Mouse (Mus musculus) forebrain, embryonic 15.5 days (tissue): ENCODE measurements around the gene Crcp. TPM values are rescaled to one million over a fixed set of nuclear protein-coding genes. Genes with fewer than 3 reads are reported as not detected.
"Not testable (repeated sequence)": the region's sequence is repeated elsewhere in the genome, so short reads cannot be mapped to it uniquely, and the experiment has no call there.

Source experiments
- ATAC-seq: fragments of 200-750 bp; cut with Nextera tagmentation; replicated peaks from 2 replicates; pipeline ENCODE4 v1.8.0; 2017; ENCODE audit warnings: mild to moderate bottlenecking, moderate TSS enrichment, moderate library complexity
- H3K27ac ChIP-seq: fragments of 300-500 bp; sonication (generic); replicated peaks from 2 replicates; pipeline ENCODE4 v1.5.1; 2015; ENCODE audit warnings: mild to moderate bottlenecking, inconsistent platforms
- H3K27me3 ChIP-seq: fragments of 300-500 bp; sonication (generic); 2 replicates; pipeline ENCODE4 v1.6.1; 2015; ENCODE audit warnings: inconsistent platforms
- H3K36me3 ChIP-seq: fragments of 300-500 bp; sonication (generic); 2 replicates; pipeline ENCODE4 v1.6.1; 2015; ENCODE audit warnings: mild to moderate bottlenecking, inconsistent platforms
- H3K4me1 ChIP-seq: fragments of 300-500 bp; sonication (generic); 2 replicates; pipeline ENCODE4 v1.6.1; 2015; ENCODE audit warnings: inconsistent platforms
- H3K4me2 ChIP-seq: fragments of 300-500 bp; sonication (generic); replicated peaks from 2 replicates; pipeline ENCODE4 v1.6.1; 2015; ENCODE audit warnings: mild to moderate bottlenecking, inconsistent platforms
- H3K4me3 ChIP-seq: fragments of 300-500 bp; sonication (generic); 2 replicates; pipeline ENCODE4 v1.5.1; 2015; ENCODE audit warnings: mild to moderate bottlenecking, inconsistent platforms
- H3K9ac ChIP-seq: fragments of 300-500 bp; sonication (generic); replicated peaks from 2 replicates; pipeline ENCODE4 v1.6.1; 2015; ENCODE audit warnings: mild to moderate bottlenecking, inconsistent platforms
- H3K9me3 ChIP-seq: fragments of 300-500 bp; sonication (generic); 2 replicates; pipeline ENCODE4 v1.6.1; 2016; ENCODE audit warnings: inconsistent platforms
- WGBS: fragments of 180-500 bp; shearing (Covaris S2); methylation state at CpG from one replicate; pipeline ENCODE4 v1.1.7; 2015; ENCODE audit warnings: mixed read lengths; 5-methylcytosine and 5-hydroxymethylcytosine counted together
- polyA plus RNA-seq: library from polyadenylated mRNA; unstranded; fragments of >200 nt; fragmentation: Nextera tagmentation; extraction: Ambion mirVana; gene quantifications from 2 replicates; pipeline ENCODE4 v1.2.1, GENCODE M21; 2015

Gene Crcp
- polyA plus RNA-seq, 1 experiment from 2014 or later = 72.9 TPM

DNA sequence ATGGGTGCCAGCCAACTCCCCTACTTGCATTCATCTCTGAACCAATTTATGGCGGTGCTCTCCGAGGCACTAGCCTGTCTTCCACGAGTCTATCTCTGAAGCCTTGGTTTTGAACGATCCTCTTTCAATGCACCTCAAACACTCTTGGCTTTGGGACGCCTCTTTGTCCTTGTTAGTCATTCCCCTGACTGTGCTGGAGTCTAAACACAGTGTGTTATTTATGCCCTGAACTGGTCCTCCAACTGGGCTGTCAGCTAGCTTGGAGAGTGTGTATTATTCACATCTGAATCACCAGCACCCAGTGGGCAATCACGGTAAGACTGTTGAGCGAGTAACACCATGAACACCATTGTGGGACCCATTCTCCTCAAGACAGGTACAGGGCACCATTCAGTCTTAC is 1.4 kb upstream of the Crcp start:
- no peak overlapping the region for H3K4me3 ChIP-seq
- 87% methylated on average over 7 of the region's 7 CpGs for WGBS
- peaks cover 18% of the 10 kb centered on the region for H3K4me1 ChIP-seq
- no peaks in the 10 kb centered on the region for H3K36me3 ChIP-seq
- no peaks in the 10 kb centered on the region for H3K9me3 ChIP-seq
- ATAC-seq = no peak
- H3K27ac ChIP-seq = no peak overlapping the region
- no peaks in the 10 kb centered on the region for H3K27me3 ChIP-seq
- H3K9ac ChIP-seq = no peak overlapping the region
- no peak overlapping the region for H3K4me2 ChIP-seq

- Histone ChIP-seq H3K4me3 (no peak overlapping the region), H3K9me3 (no peaks in the 10 kb centered on the region), H3K4me2 (no peak overlapping the region), H3K36me3 (0 out of 2 replicates have a peak, but pooled peaks cover 5% of the 10 kb centered on the region), H3K9ac (no peak overlapping the region), H3K27me3 (no peaks in the 10 kb centered on the region), H3K4me1 (peaks cover 11% of the 10 kb centered on the region), H3K27ac (no peak overlapping the region)
- no peak for ATAC-seq
- 93% methylated on average over 19 of the region's 19 CpGs for WGBS
These were observed 2.6 kb downstream of the Crcp start for GRCm38 (mm10) chr5:130031410-130032390.

- H3K27me3 ChIP-seq = no peaks in the 10 kb centered on the region
- H3K36me3 ChIP-seq = peaks cover 12% of the 10 kb centered on the region; the same call in 1 of the 2 replicates
- H3K9ac ChIP-seq = no peak overlapping the region
- ATAC-seq = no peak
- no peaks in the 10 kb centered on the region for H3K9me3 ChIP-seq
- no peak overlapping the region for H3K4me3 ChIP-seq
- 91% methylated on average over 2 of the region's 2 CpGs for WGBS
- H3K27ac ChIP-seq = no peak overlapping the region
- H3K4me2 ChIP-seq = no peak overlapping the region
- peaks cover 11% of the 10 kb centered on the region for H3K4me1 ChIP-seq
These were observed 4.8 kb downstream of the Crcp start for GRCm38 (mm10) chr5:130033869-130034268.

DNA sequence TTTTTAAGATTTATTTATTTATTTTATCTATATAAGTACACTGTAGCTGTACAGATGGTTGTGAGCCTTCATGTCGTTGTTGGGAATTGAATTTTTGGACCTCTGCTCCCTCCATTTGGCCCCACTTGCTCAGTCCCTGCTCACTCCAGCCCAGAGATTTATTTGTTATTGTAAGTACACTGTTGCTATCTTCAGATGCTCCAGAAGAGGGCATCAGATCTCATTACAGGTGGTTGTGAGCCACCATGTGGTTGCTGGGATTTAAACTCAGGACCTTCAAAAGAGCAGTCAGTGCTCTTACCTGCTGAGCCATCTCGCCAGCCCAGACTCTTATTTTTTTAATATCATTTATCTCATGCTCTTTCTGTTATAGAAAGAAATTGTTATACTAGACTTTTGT is 7.2 kb downstream of the Crcp start:
- not testable (repeated sequence) for ATAC-seq, H3K4me1 ChIP-seq, H3K27ac ChIP-seq, H3K9me3 ChIP-seq, H3K9ac ChIP-seq, H3K4me2 ChIP-seq, H3K27me3 ChIP-seq, H3K4me3 ChIP-seq
- peaks cover 29% of the 10 kb centered on the region for H3K36me3 ChIP-seq
- 57% methylated on average over 2 of the region's 2 CpGs for WGBS

GRCm38 (mm10) chr5:130037752-130038455 is 8.8 kb downstream of the Crcp start:
- Histone ChIP-seq H3K27me3 (no peaks in the 10 kb centered on the region), H3K4me2 (no peak overlapping the region), H3K9me3 (no peaks in the 10 kb centered on the region), H3K4me3 (no peak overlapping the region), H3K36me3 (peaks cover 45% of the 10 kb centered on the region), H3K9ac (no peak overlapping the region), H3K4me1 (no peaks in the 10 kb centered on the region), H3K27ac (no peak overlapping the region)
- no peak for ATAC-seq
- 64% methylated on average over 19 of the region's 19 CpGs for WGBS

- H3K4me1 ChIP-seq = peaks cover 3% of the 10 kb centered on the region; the same call in 1 of the 2 replicates
- peaks cover 50% of the 10 kb centered on the region for H3K36me3 ChIP-seq
- WGBS = 91% methylated on average over 4 of the region's 4 CpGs
- no peak overlapping the region for H3K27ac ChIP-seq
- no peaks in the 10 kb centered on the region for H3K27me3 ChIP-seq
- H3K9ac ChIP-seq = no peak overlapping the region
- H3K4me2 ChIP-seq = no peak overlapping the region
- no peaks in the 10 kb centered on the region for H3K9me3 ChIP-seq
- ATAC-seq = no peak
- H3K4me3 ChIP-seq = no peak overlapping the region
These were observed 11.7 kb downstream of the Crcp start for GRCm38 (mm10) chr5:130040797-130041196.

DNA sequence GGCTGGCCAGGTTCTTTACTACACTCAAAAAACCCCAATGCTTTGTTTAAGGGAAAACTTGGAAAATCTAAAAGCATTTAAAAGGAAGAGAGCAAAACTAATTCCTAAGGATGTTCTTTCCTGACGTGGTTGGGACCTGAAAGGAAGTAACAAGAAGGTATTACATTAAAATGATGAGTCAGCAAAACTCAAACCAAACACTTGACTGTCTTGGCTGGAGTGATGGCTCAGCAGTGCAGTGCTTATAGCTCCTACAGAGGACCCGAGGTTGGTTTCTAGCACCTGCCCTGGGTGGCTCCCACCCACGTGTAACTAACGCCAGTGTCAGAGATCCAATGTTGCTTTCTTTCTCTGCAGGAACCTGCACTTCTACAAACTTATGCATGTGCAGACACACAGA is 12.2 kb downstream of the Crcp start:
- Histone ChIP-seq H3K27ac (no peak overlapping the region), H3K27me3 (no peaks in the 10 kb centered on the region), H3K4me2 (no peak overlapping the region), H3K4me1 (peaks cover 3% of the 10 kb centered on the region; the same call in 1 of the 2 replicates), H3K9me3 (no peaks in the 10 kb centered on the region), H3K4me3 (no peak overlapping the region), H3K9ac (no peak overlapping the region), H3K36me3 (peaks cover 51% of the 10 kb centered on the region)
- ATAC-seq = no peak
- 93% methylated on average over 4 of the region's 4 CpGs for WGBS

DNA sequence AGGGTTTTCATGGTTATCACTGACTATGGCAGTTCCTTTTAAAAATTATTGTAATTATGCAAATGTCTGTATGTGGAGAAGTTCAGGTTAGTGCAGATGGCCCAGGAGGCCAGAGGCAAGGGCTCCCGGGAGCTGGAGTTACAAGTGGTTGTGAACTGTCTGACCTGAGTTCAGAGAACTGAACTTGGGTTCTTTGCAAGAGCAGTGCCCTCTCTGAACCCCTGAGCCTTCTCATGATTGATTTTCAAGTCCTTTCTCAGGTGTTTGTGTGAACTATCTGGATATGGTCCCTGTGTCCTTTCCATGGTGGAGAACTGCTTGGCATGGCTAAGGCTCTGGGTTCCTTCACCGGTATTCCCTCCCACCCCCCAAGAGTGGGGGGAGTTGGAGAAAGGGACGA is 14.7 kb downstream of the Crcp start:
- Histone ChIP-seq H3K9me3 (no peaks in the 10 kb centered on the region), H3K9ac (no peak overlapping the region), H3K4me1 (peaks cover 3% of the 10 kb centered on the region; the same call in 1 of the 2 replicates), H3K36me3 (peaks cover 56% of the 10 kb centered on the region), H3K27ac (no peak overlapping the region), H3K27me3 (no peaks in the 10 kb centered on the region), H3K4me3 (no peak overlapping the region), H3K4me2 (no peak overlapping the region)
- ATAC-seq = no peak
- 77% methylated on average over 3 of the region's 3 CpGs for WGBS

GRCm38 (mm10) chr5:130044201-130044695 is 15.2 kb downstream of the Crcp start:
- Histone ChIP-seq H3K27me3 (no peaks in the 10 kb centered on the region), H3K4me1 (peaks cover 3% of the 10 kb centered on the region; the same call in 1 of the 2 replicates), H3K36me3 (peaks cover 56% of the 10 kb centered on the region), H3K27ac (no peak overlapping the region), H3K9ac (no peak overlapping the region), H3K4me3 (no peak overlapping the region), H3K9me3 (no peaks in the 10 kb centered on the region), H3K4me2 (no peak overlapping the region)
- no peak for ATAC-seq
- WGBS = 79% methylated on average over 7 of the region's 7 CpGs

DNA sequence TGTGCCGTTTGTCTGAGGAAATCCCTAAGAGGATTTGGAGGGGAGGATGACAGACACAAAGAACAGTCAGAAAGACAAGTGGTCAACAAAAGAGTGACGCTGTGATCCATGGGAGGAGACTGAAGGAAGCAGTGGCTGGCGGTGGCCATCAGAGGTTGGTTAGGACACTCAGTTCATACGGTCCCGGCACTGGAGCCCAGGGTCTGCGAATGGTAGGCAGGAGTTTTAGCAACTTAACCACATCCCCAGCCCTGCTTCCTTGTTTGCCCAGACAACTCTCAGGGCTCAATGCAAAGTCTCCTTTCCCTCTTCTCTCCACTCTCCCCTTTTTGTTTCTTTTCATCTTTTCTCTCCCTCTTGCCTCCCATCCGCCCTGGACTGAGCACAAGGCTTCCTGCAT is 17.0 kb downstream of the Crcp start:
- ATAC-seq = no peak
- Histone ChIP-seq H3K9ac (no peak overlapping the region), H3K4me3 (no peak overlapping the region), H3K27ac (no peak overlapping the region), H3K9me3 (no peaks in the 10 kb centered on the region), H3K27me3 (no peaks in the 10 kb centered on the region), H3K4me2 (no peak overlapping the region), H3K4me1 (peaks cover 5% of the 10 kb centered on the region; the same call in 1 of the 2 replicates), H3K36me3 (peaks cover 47% of the 10 kb centered on the region)
- WGBS = 81% methylated on average over 7 of the region's 7 CpGs

DNA sequence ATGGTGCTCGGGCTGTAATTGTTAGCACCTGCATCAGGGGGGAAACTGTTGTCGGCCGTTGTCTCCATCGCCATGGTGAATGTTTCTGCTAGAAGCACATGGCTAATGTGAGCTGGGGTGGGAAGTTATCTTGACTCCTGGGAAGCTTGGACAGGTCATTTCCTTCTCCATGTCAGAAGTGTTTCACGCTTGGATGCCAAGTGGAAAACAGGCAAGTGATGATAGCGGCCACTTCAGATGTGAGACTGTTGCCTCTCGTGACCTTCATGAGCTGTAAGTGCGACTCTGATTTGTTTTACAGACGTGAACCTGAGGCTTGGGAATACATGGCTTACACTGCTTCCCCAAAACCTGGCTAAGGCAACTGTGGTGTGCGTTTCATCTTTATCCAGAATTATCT is 17.5 kb downstream of the Crcp start:
- peaks cover 46% of the 10 kb centered on the region for H3K36me3 ChIP-seq
- no peak overlapping the region for H3K4me3 ChIP-seq
- no peaks in the 10 kb centered on the region for H3K9me3 ChIP-seq
- peaks cover 5% of the 10 kb centered on the region; the same call in 1 of the 2 replicates for H3K4me1 ChIP-seq
- H3K27ac ChIP-seq = no peak overlapping the region
- no peak overlapping the region for H3K4me2 ChIP-seq
- H3K9ac ChIP-seq = no peak overlapping the region
- no peaks in the 10 kb centered on the region for H3K27me3 ChIP-seq
- ATAC-seq = no peak
- 95% methylated on average over 10 of the region's 10 CpGs for WGBS

DNA sequence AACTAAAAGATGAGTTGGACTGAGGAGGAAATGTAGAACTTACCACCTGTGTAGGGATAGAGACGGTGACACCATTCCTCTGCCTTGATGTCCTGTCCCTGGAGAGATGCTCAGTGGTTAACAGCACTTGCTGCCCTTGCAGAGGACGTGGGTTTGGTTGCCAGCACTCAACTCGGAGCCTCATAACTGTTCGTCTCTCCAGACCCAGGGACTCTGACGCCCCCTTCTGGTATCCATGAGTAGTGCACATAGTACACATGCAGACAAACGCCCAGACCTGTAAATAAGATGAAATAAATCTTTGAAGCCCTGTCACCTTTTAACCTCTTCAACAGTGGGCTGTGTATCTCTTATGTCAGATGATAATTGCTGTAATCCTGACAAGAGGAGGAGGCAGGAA is 17.9 kb downstream of the Crcp start:
- Histone ChIP-seq H3K9ac (no peak overlapping the region), H3K4me1 (peaks cover 5% of the 10 kb centered on the region; the same call in 1 of the 2 replicates), H3K27ac (no peak overlapping the region), H3K27me3 (no peaks in the 10 kb centered on the region), H3K9me3 (no peaks in the 10 kb centered on the region), H3K4me3 (no peak overlapping the region), H3K36me3 (peaks cover 43% of the 10 kb centered on the region), H3K4me2 (no peak overlapping the region)
- ATAC-seq = no peak
- 75% methylated on average over 6 of the region's 6 CpGs for WGBS
